Mouse (Mus musculus) spleen, postnatal 14 days (tissue): Measurements from ENCODE around the gene Bysl.

Source experiments
- DNase-seq, 2 experiments: peaks; one replicate each; pipeline ENCODE4 v3.0.0; 2021 to 2022; ENCODE audit warnings: low spot score in 2 of 2

Gene Bysl

DNA sequence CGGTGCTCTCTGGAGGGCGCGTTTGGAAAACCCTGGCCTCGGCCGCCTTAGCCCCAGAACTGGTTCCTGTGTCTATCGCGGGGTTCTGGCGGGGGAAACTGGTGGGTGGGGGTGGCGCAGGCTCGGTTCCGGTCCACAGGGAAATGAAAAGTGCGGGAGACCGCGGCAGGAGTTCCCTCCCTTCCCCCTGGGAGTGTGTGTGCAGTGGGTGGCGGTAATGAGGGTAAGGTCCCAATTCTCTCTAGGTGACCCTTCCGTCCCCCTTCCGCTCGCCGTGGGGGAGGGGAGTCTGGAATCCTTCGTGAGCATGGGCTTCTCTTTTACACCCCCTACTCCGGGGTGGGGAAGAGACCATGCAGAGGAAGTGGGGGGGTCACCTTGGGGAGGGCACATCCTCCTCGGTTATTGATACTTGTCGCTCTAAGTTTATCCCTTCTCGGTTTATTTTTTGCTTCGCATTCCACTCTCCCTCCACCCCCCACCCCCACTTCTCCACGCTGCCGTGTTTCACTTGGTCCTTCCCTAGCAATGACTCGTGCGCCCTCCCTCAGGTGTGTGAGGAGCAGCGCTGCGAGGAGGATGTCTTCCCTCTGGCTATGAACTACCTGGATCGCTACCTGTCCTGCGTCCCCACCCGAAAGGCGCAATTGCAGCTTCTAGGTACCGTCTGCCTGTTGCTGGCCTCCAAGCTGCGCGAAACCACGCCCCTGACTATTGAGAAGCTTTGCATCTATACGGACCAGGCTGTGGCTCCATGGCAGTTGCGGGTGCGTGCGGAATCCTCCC, 16.9 kb downstream of the Bysl start:
- DNase-seq, result peak in 1 of 2 experiments; percentile 37

DNA sequence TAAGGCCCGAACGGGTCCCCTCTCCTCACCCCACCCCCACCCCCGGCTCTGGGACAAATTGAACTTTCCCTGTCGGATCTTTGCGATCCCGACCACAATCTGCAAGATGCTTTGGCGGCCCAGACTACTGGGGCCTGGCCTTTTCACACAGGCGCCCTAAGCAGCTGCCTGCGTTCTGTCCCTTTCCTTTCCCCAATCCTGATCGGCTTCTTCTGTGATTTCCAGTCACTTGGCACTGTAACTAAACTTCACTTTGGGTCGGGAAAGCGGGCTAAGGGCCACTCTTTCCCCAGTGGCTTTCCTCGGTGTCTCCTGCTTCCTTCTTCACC, 17.5 kb downstream of the Bysl start:
- DNase-seq, result no peak

DNA sequence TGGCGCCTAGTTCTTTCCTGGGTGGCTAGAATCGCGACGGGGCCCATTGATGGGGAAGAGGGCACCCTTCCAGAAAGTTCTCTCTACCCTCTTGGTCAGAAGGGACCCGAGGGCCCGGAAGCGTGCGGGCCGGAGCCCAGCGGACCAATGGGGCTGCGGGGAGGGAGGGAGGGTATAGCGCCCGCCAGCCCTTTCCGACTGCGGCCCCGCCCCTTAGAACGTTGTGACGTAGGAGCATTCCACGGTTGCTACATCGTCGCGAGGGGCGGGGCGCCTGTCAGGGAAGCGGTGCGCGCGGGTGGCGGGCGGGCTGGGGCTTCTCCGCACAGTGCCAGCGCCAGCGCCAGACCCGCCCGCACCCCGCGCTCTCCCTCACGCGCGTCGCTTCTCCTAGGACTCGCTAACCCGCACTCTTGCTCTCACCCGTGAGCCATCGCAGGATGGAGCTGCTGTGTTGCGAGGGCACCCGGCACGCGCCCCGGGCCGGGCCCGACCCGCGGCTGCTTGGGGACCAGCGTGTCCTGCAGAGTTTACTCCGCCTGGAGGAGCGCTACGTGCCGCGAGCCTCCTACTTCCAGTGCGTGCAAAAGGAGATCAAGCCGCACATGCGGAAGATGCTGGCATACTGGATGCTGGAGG, 18.0 kb downstream of the Bysl start:
- DNase-seq, result peak; percentile 94 to 96

DNA sequence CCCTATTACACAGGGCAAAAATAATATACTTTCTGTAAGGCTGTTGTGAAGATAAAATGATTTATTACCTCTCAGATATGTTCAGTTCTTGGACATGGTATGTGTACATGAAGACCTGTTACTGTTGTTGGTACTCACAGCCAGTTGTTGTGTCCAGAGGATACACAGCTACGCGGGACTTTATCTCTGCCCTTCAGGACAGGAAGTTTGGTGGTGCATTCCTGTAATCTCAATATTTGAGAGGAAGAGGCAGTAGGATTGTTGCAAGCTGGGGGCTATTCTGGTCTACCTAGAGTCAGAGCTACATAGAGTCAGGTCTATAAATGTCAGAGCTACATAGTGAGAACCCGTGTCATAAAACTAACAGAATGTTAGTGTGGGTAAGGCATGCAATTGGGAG, 20.2 kb downstream of the Bysl start:
- DNase-seq, result no peak

DNA sequence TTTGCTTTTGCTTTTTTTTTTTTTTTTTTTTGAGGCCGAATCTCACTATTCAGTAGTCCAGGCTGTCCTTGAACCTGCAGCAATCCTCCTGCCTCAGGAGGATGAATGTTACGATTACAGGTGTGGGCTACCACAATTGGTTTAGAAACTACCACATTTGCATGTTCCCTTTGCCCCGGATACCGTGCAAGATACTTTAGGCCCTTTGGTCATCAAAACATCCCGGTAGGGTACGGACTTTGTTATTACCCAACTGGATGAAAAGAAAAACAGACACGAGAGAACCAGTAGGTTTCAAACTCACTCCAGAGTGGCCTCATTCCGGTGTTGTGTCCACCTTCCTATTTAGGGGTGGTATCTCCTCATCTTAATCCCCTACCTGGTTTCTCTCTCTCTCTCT, 22.8 kb downstream of the Bysl start:
- no peak for DNase-seq

DNA sequence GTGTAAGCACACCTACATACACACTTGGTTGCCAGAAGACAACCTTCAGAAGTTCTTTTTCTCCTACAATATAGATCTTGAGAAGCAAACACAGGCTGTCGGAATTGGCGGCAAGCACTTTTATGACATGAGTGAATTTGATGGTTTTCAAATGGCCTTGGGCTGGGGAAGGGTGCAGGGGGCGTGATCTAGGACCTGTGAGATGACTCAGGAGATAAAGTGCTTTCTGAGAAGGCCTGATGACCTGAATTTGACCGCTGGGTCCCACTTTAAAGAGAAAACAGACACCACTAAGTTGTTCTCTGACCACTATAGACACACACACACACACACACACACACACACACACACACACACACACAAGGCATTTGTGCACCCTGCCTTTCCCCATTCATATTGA, 30.3 kb downstream of the Bysl start:
- DNase-seq, result no peak

DNA sequence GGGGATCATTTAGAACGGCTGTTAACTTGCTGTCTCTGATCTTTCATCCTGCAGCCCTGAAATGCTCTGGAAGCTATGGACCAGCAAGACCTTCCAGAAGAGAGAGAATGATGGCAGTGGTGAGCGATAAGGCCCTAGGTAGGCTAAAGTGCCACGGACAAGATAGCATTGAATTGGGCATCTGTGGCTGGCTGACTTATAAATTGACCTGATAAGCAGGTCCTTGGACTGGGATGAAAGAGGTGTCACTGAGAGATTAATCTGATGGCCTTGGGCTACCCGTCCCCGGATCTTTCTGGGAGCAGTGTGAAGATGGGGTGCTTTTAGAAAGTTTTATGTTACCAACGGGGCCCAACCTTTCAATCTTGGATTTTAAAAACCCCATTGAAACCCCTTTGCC, 32.6 kb downstream of the Bysl start:
- no peak for DNase-seq

DNA sequence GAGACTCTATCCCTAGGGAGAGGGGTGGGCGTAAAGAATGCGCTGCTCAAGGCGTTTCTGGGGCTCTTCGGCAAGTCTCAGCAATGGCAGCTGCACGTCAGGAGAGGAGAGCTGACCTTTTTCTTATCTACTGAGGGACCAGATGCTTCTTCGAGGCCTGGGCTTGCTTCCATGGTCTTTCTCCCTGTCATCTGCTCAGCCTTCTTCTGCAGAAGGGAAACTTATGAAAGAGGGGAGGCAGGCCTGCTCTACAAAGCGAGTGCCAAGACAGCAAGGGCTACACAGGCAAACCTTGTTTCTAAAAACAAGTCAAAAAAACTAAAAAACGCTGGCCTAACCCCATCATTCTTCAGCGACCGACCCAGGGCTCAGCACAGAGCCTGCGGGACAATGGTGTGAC, 36.5 kb downstream of the Bysl start:
- no peak for DNase-seq

DNA sequence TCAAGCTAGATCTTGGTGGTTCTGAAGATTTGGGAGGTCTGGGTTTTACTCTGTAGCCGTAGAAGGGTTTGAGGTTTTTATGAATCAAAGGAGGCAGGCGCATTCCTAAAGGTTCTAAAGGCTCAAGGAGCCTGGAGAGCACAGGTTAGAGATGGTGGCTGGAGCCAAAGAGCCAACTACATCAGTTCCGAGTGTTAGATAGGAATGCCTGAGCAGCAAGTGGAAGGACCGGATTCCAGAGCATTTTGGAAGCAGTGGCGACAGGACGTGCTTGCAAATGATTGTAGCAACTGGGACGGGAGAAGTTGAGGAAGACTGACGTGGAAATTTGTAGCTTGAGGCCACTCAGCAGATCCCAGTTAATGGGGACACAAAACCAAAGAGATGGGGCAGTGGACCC, 37.3 kb downstream of the Bysl start:
- no peak for DNase-seq

DNA sequence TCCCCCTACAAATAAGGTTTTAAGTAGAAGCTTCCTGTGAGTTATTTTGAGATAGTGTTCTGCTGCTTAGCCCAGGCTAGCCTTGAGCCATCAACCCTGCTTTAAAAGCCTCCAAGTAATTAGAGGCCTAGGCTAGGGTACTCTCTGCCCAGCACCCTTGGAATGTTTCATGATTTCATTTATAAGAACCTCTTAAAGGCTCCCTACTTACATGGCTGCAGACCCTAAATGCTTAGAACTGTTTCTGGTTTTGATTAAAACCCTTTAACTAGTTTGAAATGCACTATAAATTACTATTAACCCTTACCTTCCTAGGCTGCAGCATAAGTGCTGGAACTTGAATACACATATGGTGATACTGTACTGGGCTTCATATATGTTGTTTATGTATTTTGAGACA, 38.9 kb downstream of the Bysl start:
- DNase-seq, result no peak

DNA sequence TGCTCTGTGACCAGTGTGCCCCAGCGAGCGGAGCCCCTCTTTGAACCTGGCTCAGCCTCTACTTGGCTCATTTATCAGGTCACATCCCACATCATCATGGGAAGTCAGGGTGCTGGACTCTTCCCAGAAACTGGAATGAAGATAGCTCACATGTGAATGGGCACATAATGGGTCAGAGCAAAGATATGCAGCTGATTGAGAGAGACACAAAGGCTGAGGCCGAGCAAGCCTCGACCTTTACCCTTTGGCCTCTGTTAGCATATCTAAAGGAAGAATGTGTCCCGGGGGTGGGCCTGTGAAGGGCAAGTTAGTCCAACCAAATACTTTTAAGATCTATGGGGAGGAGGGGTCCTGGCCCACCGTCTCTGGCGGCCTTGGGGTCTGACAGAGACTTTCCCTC, 39.7 kb downstream of the Bysl start:
- no peak for DNase-seq

DNA sequence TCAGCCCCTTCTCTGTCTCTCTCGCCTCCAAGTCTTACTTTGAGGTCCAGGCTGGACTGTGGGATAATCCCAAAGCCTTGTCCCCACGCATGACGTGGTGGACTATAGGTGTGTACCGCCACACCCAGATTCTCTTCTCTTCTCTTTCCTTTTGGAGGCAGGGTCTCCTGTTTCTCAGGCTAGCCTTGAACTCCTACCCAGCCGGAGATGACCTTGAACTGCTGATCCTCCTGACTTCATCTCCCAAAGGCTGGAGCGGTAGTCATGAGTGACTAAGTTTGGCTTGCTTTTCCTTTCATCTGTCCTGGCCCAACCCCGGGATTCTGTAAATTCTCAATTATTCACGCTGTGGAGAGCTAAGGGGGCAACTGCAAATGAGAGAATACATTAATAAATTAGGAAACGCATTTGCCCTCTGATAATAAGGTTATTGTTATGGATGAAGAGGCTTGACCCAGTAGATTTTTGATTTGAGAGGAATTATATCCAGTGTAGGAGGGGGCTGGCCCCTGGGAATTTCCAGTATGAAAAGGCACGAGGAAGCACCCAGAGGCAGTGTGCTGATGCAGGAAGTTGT, 42.3 kb downstream of the Bysl start:
- no peak for DNase-seq

DNA sequence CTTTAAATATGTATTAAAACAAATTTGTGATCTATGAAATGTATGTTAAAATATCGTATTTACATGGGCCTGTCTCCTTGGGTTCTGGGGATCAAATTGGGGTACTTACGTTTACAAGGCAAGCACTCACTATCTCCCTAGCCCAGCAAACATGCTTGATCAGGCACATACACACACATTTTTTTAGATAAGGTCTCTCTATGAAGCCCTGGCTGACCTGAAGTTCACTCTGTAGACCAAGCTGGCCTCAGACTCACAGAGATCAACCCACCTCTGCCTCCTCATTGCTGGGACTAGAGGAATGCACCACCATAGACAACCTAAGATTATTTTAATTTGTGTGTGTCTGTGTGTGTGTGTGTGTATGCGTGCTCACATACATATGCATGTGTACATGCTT, 42.9 kb downstream of the Bysl start:
- no peak for DNase-seq

DNA sequence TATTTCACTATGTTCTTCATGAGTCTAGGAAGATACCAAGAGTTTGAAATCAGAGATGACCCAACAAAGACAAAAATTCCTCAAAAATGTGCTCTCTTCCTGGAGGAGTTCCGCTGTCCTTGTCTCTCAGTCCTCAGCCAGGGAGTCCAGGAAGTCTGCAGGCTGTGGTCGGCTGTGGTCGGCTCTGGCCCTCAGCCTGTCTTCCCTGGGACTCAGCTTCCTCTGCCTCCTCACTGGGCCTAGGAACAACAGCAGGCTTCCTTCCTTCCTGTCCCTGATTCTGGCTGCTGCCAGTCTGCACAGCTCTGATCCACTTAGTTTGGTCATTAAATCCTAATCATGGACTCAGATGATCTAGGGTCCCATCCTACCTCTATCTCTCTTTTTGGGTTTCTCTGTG, 44.0 kb downstream of the Bysl start:
- no peak for DNase-seq

DNA sequence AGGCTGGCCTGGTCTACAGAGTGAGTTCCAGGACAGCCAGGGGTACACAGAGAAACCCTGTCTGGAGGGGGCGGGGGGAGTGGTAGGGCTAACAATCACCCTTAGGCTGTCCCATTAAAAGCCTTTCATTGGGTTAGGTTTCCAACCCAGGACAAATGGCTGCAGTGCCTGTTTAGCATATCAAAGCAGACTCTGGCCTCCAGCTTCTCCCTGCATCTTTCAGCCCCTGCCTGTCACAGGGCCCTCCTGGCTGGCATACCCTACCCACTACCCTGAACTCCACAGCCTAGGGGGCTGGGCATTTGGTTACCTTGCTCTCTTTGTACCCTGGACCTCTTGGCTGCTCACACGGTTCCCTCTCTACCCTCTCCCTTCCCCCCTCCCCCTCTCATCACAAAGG, 45.2 kb downstream of the Bysl start:
- DNase-seq, result no peak

DNA sequence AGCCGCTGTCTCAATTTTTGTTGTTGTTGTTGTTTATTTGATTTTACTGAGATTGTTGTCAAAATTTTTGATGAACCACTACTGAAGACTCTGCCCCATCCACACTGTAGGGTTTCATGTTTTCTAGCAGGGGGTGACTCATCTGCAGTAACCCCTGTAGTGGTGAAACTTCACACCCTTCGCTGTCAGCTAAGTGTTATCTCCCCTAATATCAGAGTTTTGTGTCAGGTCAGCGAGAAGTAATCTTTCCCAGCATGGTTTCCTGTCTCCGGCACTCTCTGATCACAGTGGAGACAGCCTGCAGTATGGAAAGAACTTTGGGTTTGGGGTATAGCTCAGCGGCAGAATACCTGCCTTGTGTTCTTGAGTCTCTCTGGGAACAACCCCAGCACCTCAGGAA, 46.7 kb downstream of the Bysl start:
- no peak for DNase-seq

DNA sequence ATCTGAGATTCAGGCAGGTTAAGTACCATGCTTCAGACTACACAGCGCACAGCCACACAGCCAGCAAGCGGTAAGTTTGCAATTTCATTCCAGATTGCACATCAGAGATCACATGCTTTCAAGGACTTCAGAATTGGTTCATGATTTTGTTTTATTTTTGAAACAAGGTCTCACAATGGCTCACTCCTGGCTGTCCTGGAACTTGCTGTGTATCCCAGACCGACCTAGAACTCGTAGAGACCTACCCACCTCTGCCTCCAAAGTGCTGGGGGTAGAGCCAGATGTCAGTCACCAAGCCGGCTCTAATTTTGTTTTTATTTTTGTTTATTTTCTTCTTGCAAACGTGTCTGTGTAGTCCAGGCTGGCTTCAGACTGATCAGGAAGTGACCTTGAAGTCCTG, 48.4 kb downstream of the Bysl start:
- DNase-seq, result no peak

DNA sequence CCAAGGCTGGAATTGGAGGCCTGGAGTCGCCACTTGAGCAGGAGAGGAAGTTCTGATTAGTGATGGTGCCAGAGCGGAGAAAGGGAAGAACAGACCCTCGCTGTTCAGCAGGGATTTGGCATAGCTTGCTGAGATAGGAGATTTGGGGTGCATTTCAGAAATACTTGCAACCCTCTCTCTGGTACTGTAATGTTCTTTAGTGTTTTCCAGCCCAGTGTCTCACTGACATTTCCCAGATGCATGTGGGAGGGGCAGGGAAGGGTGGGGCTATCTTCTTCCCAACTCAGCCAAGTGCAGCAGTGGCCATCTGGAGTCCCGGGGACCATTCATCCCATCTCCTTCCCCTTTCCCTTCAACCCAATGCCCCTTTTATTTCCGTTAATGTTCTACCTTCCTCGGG, 51.6 kb downstream of the Bysl start:
- no peak for DNase-seq

DNA sequence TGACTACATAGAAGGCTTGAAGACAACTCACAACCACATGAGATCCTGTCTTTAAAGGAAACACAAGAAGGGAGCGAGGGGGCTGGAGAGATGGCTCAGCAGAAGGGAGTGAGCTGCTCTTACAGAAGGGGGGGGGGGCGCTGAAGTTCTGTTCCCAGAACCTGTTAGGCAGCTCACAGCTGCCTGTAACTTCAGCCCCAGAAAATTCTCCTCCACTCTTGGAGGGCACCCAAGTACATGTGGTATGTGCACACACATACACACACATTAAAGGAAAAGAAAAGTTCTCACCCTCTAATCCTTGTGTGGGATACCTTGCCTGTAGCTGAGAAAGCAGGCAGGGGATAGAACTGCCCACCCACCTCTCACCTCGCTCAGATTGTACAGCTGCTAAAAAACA, 54.1 kb downstream of the Bysl start:
- DNase-seq, result no peak

DNA sequence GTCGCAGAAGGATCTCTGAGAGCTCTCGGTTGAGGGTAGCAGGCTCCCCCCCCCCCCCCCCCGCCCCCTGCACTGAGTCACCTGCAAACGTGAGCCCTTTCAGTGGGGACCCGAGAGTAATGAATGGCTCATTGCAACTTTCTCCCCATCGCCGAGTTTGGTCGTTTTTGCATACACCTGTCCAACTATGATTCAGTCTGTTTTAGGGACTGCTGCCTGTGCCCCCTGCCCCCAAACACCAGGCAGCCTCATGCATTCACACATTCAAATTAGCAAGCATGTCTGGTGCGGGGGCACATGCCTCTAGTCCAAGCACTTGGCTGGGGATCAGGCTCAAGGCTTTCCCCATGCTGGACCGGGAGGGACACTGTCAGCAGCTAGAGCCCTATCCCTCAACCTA, 56.7 kb downstream of the Bysl start:
- DNase-seq, result no peak

DNA sequence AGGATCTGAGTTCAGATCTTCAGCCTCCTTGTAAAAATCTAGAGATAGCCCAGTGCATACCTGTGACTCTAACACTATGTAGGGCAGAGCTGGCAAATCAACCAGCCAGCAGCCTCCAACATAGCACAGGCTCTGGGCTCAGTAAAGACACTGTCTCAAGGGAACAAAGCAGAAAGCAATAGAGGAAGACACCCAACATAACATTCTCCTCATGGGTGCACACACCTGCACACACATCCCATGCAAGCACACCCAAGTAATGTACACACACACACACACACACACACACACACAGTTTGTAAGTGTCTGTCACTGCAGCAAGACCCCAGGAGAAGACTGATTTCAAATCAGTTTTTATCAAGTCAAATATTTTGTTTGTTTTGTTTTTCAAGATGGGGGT, 58.3 kb downstream of the Bysl start:
- DNase-seq, result no peak

DNA sequence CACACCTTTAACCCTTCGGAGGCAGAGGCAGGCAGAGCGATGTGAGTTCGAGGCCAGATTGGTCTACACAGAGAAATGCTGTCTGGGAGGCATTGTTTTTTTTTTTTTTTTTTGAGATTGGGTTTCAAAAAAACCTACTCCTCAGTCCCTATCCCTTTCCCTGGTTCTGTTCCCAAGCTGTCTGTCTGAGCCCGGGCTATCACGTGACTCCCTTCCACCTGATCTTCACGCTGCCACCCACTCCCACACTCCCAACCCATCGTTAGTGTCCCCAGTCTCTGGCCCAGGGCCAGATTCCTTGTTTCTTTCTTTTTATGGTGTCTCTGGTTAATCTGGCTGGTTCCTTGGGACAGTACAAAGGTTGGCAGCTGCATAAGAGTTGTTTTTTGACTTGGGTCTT, 60.2 kb downstream of the Bysl start:
- no peak for DNase-seq
